Mouse (Mus musculus) CH12.LX (cell line): ENCODE data around the gene Gm10283. TPM values are rescaled to one million over a fixed set of nuclear protein-coding genes. Genes with fewer than 3 reads are reported as not detected.

ENCODE experiments used
- DNase-seq: peaks from one replicate; pipeline ENCODE4 v3.0.0-alpha.2; 2013; ENCODE audit errors: extremely low read depth
- H3K27ac ChIP-seq: 2 replicates; pipeline ENCODE4 v1.5.1; 2012; ENCODE audit warnings: low read depth, mild to moderate bottlenecking, control low read depth, moderate library complexity; ENCODE audit not compliant: insufficient read depth
- H3K27me3 ChIP-seq: replicated peaks from 2 replicates; pipeline ENCODE3; 2012; ENCODE audit warnings: inconsistent platforms
- H3K36me3 ChIP-seq, 2 experiments: replicated peaks in 1 of 2; 2 replicates each; pipeline versions ENCODE3 to v1.6.1; 2012; ENCODE audit warnings: inconsistent platforms in 1 of 2, low read length in 1 of 2, mild to moderate bottlenecking in 1 of 2, mixed read lengths in 1 of 2, moderate library complexity in 1 of 2; ENCODE audit not compliant: control insufficient read depth in 1 of 2, insufficient read depth in 1 of 2
- H3K4me1 ChIP-seq, 2 experiments: 2 replicates each; pipeline ENCODE4 v1.6.1; 2012; ENCODE audit warnings: inconsistent platforms in 1 of 2, moderate library complexity in 1 of 2; ENCODE audit not compliant: insufficient read depth in 2 of 2, control insufficient read depth in 1 of 2
- H3K4me2 ChIP-seq: 2 replicates; pipeline ENCODE4 v1.6.1; 2012; ENCODE audit warnings: low read depth, mild to moderate bottlenecking, control low read depth; ENCODE audit not compliant: poor library complexity, insufficient read depth, severe bottlenecking
- H3K4me3 ChIP-seq, 3 experiments: fragments of 150-350 bp in 1 of 3; sonication (generic) in 1 of 3; replicated peaks in 1 of 3; 2 replicates each; pipeline versions ENCODE3 to v1.5.1; 2011 to 2012; ENCODE audit warnings: low read depth in 2 of 3, low read length in 2 of 3, mild to moderate bottlenecking in 2 of 3, moderate library complexity in 2 of 3, control low read depth in 1 of 3, improper control_type of control experiment in 1 of 3, inconsistent platforms in 1 of 3, mixed read lengths in 1 of 3; ENCODE audit not compliant: poor library complexity in 1 of 3
- H3K79me2 ChIP-seq: replicated peaks from 2 replicates; pipeline ENCODE4 v1.6.1; 2012; ENCODE audit warnings: mild to moderate bottlenecking, moderate library complexity; ENCODE audit not compliant: control insufficient read depth, poor library complexity, insufficient read depth, severe bottlenecking; ENCODE audit errors: extremely low read depth
- H3K9ac ChIP-seq: 2 replicates; pipeline ENCODE4 v1.6.1; 2012; ENCODE audit warnings: low read depth, mild to moderate bottlenecking, control low read depth, moderate library complexity; ENCODE audit not compliant: insufficient read depth
- H3K9me3 ChIP-seq: replicated peaks from 2 replicates; pipeline ENCODE3; 2012; ENCODE audit warnings: low read length, inconsistent platforms, mixed read lengths
- BHLHE40 ChIP-seq: IDR thresholded peaks from 2 replicates; pipeline ENCODE4 v1.6.1; 2011; ENCODE audit warnings: mild to moderate bottlenecking, low read depth, low read length, improper control_type of control experiment
- CHD1 ChIP-seq: IDR thresholded peaks from 2 replicates; pipeline ENCODE4 v1.6.1; 2012; ENCODE audit warnings: low read depth, low read length, improper control_type of control experiment, inconsistent platforms
- CHD2 ChIP-seq: IDR thresholded peaks from 2 replicates; pipeline ENCODE4 v1.6.1; 2011; ENCODE audit warnings: low read length, improper control_type of control experiment
- CTCF ChIP-seq, 2 experiments: IDR thresholded peaks in 1 of 2; conservative IDR thresholded peaks in 1 of 2; 2 replicates each; pipeline ENCODE4 v1.5.1; 2011 to 2012; ENCODE audit warnings: low read depth in 2 of 2, low read length in 2 of 2, improper control_type of control experiment in 1 of 2, inconsistent platforms in 1 of 2, mild to moderate bottlenecking in 1 of 2, moderate library complexity in 1 of 2
- ELF1 ChIP-seq: IDR thresholded peaks from 2 replicates; pipeline ENCODE4 v1.6.1; 2014; ENCODE audit warnings: low read depth, mild to moderate bottlenecking, inconsistent platforms, low read length, improper control_type of control experiment
- GABPA ChIP-seq: IDR thresholded peaks from 2 replicates; pipeline ENCODE4 v1.6.1; 2012; ENCODE audit warnings: low read depth, low read length, improper control_type of control experiment, inconsistent platforms; ENCODE audit not compliant: insufficient replicate concordance
- HCFC1 ChIP-seq: IDR thresholded peaks from 2 replicates; pipeline ENCODE4 v1.6.1; 2012; ENCODE audit warnings: low read depth, mild to moderate bottlenecking, inconsistent platforms, low read length, improper control_type of control experiment
- IRF4 ChIP-seq: IDR thresholded peaks from 2 replicates; pipeline ENCODE4 v1.6.1; 2014; ENCODE audit warnings: low read depth, mild to moderate bottlenecking, inconsistent platforms, low read length, improper control_type of control experiment
- JUND ChIP-seq: conservative IDR thresholded peaks from 2 replicates; pipeline ENCODE4 v1.6.1; 2011; ENCODE audit warnings: low read depth, low read length, improper control_type of control experiment
- MAFK ChIP-seq: IDR thresholded peaks from 2 replicates; pipeline ENCODE4 v1.6.1; 2011; ENCODE audit warnings: low read length, improper control_type of control experiment; ENCODE audit not compliant: insufficient replicate concordance
- MAX ChIP-seq: IDR thresholded peaks from 2 replicates; pipeline ENCODE4 v1.6.1; 2011; ENCODE audit warnings: low read length, improper control_type of control experiment
- MAZ ChIP-seq: IDR thresholded peaks from 2 replicates; pipeline ENCODE4 v1.6.1; 2012; ENCODE audit warnings: low read depth, mild to moderate bottlenecking, inconsistent platforms, low read length, improper control_type of control experiment, moderate library complexity
- MYC ChIP-seq: IDR thresholded peaks from 2 replicates; pipeline ENCODE4 v1.6.1; 2011; ENCODE audit warnings: low read depth, mild to moderate bottlenecking, improper control_type of control experiment, low read length
- NRF1 ChIP-seq: IDR thresholded peaks from 2 replicates; pipeline ENCODE4 v1.6.1; 2014; ENCODE audit warnings: low read depth, mild to moderate bottlenecking, inconsistent platforms, low read length, improper control_type of control experiment, moderate library complexity
- PAX5 ChIP-seq: IDR thresholded peaks from 2 replicates; pipeline ENCODE4 v1.6.1; 2012; ENCODE audit warnings: low read length, inconsistent platforms, mixed read lengths
- POLR2A ChIP-seq: IDR thresholded peaks from 2 replicates; pipeline ENCODE4 v1.6.1; 2011; ENCODE audit warnings: low read depth, mild to moderate bottlenecking, improper control_type of control experiment, low read length
- POLR2AphosphoS2 ChIP-seq: IDR thresholded peaks from 2 replicates; pipeline ENCODE4 v1.6.1; 2011; ENCODE audit warnings: low read depth, low read length, improper control_type of control experiment
- RAD21 ChIP-seq: IDR thresholded peaks from 2 replicates; pipeline ENCODE4 v1.6.1; 2011; ENCODE audit warnings: low read depth, mild to moderate bottlenecking, low read length, improper control_type of control experiment, moderate library complexity
- RCOR1 ChIP-seq: conservative IDR thresholded peaks from 2 replicates; pipeline ENCODE4 v1.6.1; 2012; ENCODE audit warnings: low read depth, mild to moderate bottlenecking, inconsistent platforms, low read length, improper control_type of control experiment
- TCF12 ChIP-seq: IDR thresholded peaks from 2 replicates; pipeline ENCODE4 v1.6.1; 2014; ENCODE audit warnings: low read depth, mild to moderate bottlenecking, inconsistent platforms, low read length, improper control_type of control experiment
- USF1 ChIP-seq: IDR thresholded peaks from 2 replicates; pipeline ENCODE4 v1.6.1; 2014; ENCODE audit warnings: low read depth, mild to moderate bottlenecking, inconsistent platforms, low read length, improper control_type of control experiment
- USF2 ChIP-seq: conservative IDR thresholded peaks from 2 replicates; pipeline ENCODE4 v1.6.1; 2011; ENCODE audit warnings: low read depth, low read length, improper control_type of control experiment
- ZC3H11A ChIP-seq: IDR thresholded peaks from 2 replicates; pipeline ENCODE4 v1.6.1; 2012; ENCODE audit warnings: low read depth, mild to moderate bottlenecking, inconsistent platforms, low read length, improper control_type of control experiment
- ZMIZ1 ChIP-seq: IDR thresholded peaks from 2 replicates; pipeline ENCODE4 v1.6.1; 2012; ENCODE audit warnings: low read depth, mild to moderate bottlenecking, inconsistent platforms, low read length, improper control_type of control experiment
- ZNF384 ChIP-seq: IDR thresholded peaks from 2 replicates; pipeline ENCODE4 v1.6.1; 2012; ENCODE audit warnings: low read depth, low read length, improper control_type of control experiment, inconsistent platforms
- dilution Hi-C: fragments of 300-500 bp; cut with MboI; formaldehyde crosslinking; loops from 2 replicates; pipeline ENCODE4 v1.14.3; 2020; ENCODE audit warnings: low sequenced_read_pairs; ENCODE audit not compliant: extremely low pct_unique_long_range_greater_than_20kb, extremely low pct_ligation_motif_present
- in situ Hi-C: fragments of 300-500 bp; cut with MboI; formaldehyde crosslinking; loops from 3 replicates; pipeline ENCODE4 v1.14.3; 2019; ENCODE audit warnings: low sequenced_read_pairs, low pct_ligation_motif_present, low pct_unique_long_range_greater_than_20kb, mixed read lengths
- polyA plus RNA-seq: library from polyadenylated mRNA; unstranded; fragments of >175 nt; gene quantifications from 2 replicates; pipeline ENCODE4 v1.2.1, GENCODE M21; 2012; ENCODE audit warnings: low read depth; ENCODE audit not compliant: insufficient read length
- total RNA-seq, 2 experiments: library from RNA; depleted of rRNA; stranded (reverse); fragments of 300-350 nt in 1 of 2; fragments of >200 nt in 1 of 2; gene quantifications; 2 replicates each; pipeline ENCODE4 v1.2.3; 2012 to 2014

Gm10283 gene
- total and polyA plus RNA-seq, 3 experiments = not detected

- no peak overlapping the region for H3K9ac ChIP-seq
- no peaks in the 10 kb centered on the region for H3K36me3 ChIP-seq
- in situ Hi-C loops (no loop called here), dilution Hi-C loops (no loop called here)
- H3K27ac ChIP-seq = no peak overlapping the region
- no peaks in the 10 kb centered on the region for H3K4me1 ChIP-seq
- H3K4me3 ChIP-seq = no peak overlapping the region
- no peak overlapping the region for H3K4me2 ChIP-seq
- no peaks in the 10 kb centered on the region for H3K9me3 ChIP-seq
- H3K27me3 ChIP-seq = no peaks in the 10 kb centered on the region
- TF ChIP-seq ELF1 (no peak), ZNF384 (no peak), CHD1 (no peak), ZMIZ1 (no peak), POLR2AphosphoS2 (no peak), HCFC1 (no peak), POLR2A (no peak), USF1 (no peak), RAD21 (no peak), ZC3H11A (no peak), TCF12 (no peak), MAX (no peak), MAZ (no peak), GABPA (no peak), MAFK (no peak), CTCF (conservative IDR thresholded peaks at IDR 0.05 in 1 of 2, IDR thresholded peaks at IDR 0.05 in 1 of 2; ENCODE audit: low read depth in 2 of 2, low read length in 2 of 2) (no peak)
- DNase-seq = no peak
- no peaks in the 10 kb centered on the region for H3K79me2 ChIP-seq
Observed at GRCm38 (mm10) chr8:60406358-60406757, 96.6 kb downstream of the Gm10283 start.

GRCm38 (mm10) chr8:60404994-60405548, 97.9 kb downstream of the Gm10283 start:
- Histone ChIP-seq H3K36me3 (no peaks in the 10 kb centered on the region), H3K4me1 (no peaks in the 10 kb centered on the region), H3K4me3 (no peak overlapping the region), H3K9ac (no peak overlapping the region), H3K27me3 (no peaks in the 10 kb centered on the region), H3K79me2 (no peaks in the 10 kb centered on the region), H3K27ac (no peak overlapping the region), H3K4me2 (no peak overlapping the region), H3K9me3 (no peaks in the 10 kb centered on the region)
- no peak for TF ChIP-seq GABPA
- TF ChIP-seq MYC = no peak
- TF ChIP-seq MAX = no peak
- no peak for TF ChIP-seq IRF4
- no peak for TF ChIP-seq ZNF384
- no peak for TF ChIP-seq CHD2
- TF ChIP-seq BHLHE40 = no peak
- no peak for TF ChIP-seq USF2
- no peak for TF ChIP-seq RCOR1
- TF ChIP-seq NRF1 = no peak
- no peak for TF ChIP-seq TCF12
- no peak for TF ChIP-seq ELF1
- TF ChIP-seq JUND = no peak
- TF ChIP-seq PAX5 = no peak
- no peak for DNase-seq
- dilution Hi-C loops (no loop called here), in situ Hi-C loops (no loop called here)
